Mouse (Mus musculus) embryonic stem cell, embryonic (primary cell): ENCODE measurements around the gene Prr19.

Experiments used
- CTCF ChIA-PET, 4 experiments: fragments of 300-600 bp in 2 of 4; fragments of 350-600 bp in 2 of 4; sonication (Branson Sonifier 250); formaldehyde crosslinking; loops; one replicate each; lab custom pipeline; 2022; ENCODE audit warnings: inconsistent platforms in 2 of 4; lab: Charles Lee
- POLR2A ChIA-PET, 4 experiments: fragments of 300-600 bp in 2 of 4; fragments of 350-600 bp in 2 of 4; sonication (Branson Sonifier 250); formaldehyde crosslinking; loops; one replicate each; lab custom pipeline; 2022; ENCODE audit warnings: antibody characterized with exemption in 4 of 4, inconsistent platforms in 1 of 4; lab: Charles Lee

Gene Prr19

GRCm38 (mm10) chr7:25293191-25293739 is 7.9 kb upstream of the Prr19 start:
- POLR2A ChIA-PET: interaction anchor here in 3 of 4 experiments (0.5 to 1.9 kb wide), 6 partner anchors 13 to 665 kb away, joined by 3 to 6 read pairs (median 4); partner anchors contain the start of genes Gsk3a (in 1 of the 3) and Tmem145 (in 1 of the 3)
- CTCF ChIA-PET: interaction anchor here in 1 of 4 experiments (0.7 kb wide), 1 partner anchor 10 kb away, joined by 3 read pairs; no protein-coding TSS in a partner anchor

GRCm38 (mm10) chr7:25294495-25294894 is 6.7 kb upstream of the Prr19 start:
- CTCF ChIA-PET: no interaction called here
- POLR2A ChIA-PET: interaction anchor here in 1 of 4 experiments (0.7 kb wide), 1 partner anchor 11 kb away, joined by 4 read pairs; no protein-coding TSS in a partner anchor

GRCm38 (mm10) chr7:25294960-25295722 is 6.1 kb upstream of the Prr19 start:
- ChIA-PET POLR2A (interaction anchor here in 2 of 4 experiments (1.0 to 3.0 kb wide), 6 partner anchors 9 to 58 kb away, joined by 3 to 13 read pairs (median 4); partner anchors contain the start of gene Gsk3a (in 1 of the 2)), CTCF (no interaction called here)

GRCm38 (mm10) chr7:25296945-25297453 is 4.2 kb upstream of the Prr19 start:
- ChIA-PET CTCF (interaction anchor here in 1 of 4 experiments (1.0 to 2.6 kb wide), 9 partner anchors 9 to 202 kb away, joined by 3 to 30 read pairs (median 6); partner anchors contain the start of genes Megf8, Tmem145 and Zfp526), POLR2A (interaction anchor here in 3 of 4 experiments (0.6 to 3.3 kb wide), 25 partner anchors 9 to 446 kb away, joined by 3 to 30 read pairs (median 7); partner anchors contain the start of genes Cic (in 3 of the 3), Megf8 (in 3 of the 3), Zfp526 (in 2 of the 3) and Dedd2 (in 1 of the 3))

GRCm38 (mm10) chr7:25297454-25298325 is 3.5 kb upstream of the Prr19 start, which contains the start of gene Pafah1b3:
Gene Pafah1b3, minus strand, starts transcription at chr7:25297986.
- POLR2A ChIA-PET: interaction anchor here (0.6 to 3.3 kb wide), 79 partner anchors 9 to 447 kb away, joined by 3 to 30 read pairs (median 4); partner anchors contain the start of genes Cic (in 3 of the 4), Megf8 (in 3 of the 4), Tmem145 (in 3 of the 4) and Gsk3a (in 2 of the 4)
- CTCF ChIA-PET: interaction anchor here in 3 of 4 experiments (0.5 to 2.6 kb wide), 37 partner anchors 8 to 1129 kb away, joined by 3 to 30 read pairs (median 4); partner anchors contain the start of genes Megf8 (in 2 of the 3), Zfp526 (in 2 of the 3), Dedd2 (in 1 of the 3) and Pou2f2 (in 1 of the 3)

- CTCF ChIA-PET: interaction anchor here in 2 of 4 experiments (0.6 kb wide), 2 partner anchors 13 to 487 kb away, joined by 3 to 14 read pairs; no protein-coding TSS in a partner anchor
- POLR2A ChIA-PET: interaction anchor here in 2 of 4 experiments (1.6 to 3.6 kb wide), 4 partner anchors 11 to 14 kb away, joined by 5 to 17 read pairs (median 6); partner anchors contain the start of gene Megf8 (in 2 of the 2)
Observed at GRCm38 (mm10) chr7:25303003-25303684, 1.9 kb downstream of the Prr19 start.

GRCm38 (mm10) chr7:25303685-25304006 is 2.4 kb downstream of the Prr19 start:
- POLR2A ChIA-PET: interaction anchor here in 2 of 4 experiments (1.6 to 3.6 kb wide), 3 partner anchors 12 to 13 kb away, joined by 5 to 17 read pairs (median 6); partner anchors contain the start of gene Megf8 (in 2 of the 2)
- CTCF ChIA-PET: interaction anchor here in 1 of 4 experiments (0.6 kb wide), 1 partner anchor 13 kb away, joined by 3 read pairs; no protein-coding TSS in a partner anchor

- POLR2A ChIA-PET: interaction anchor here (0.5 to 3.6 kb wide), 24 partner anchors 7 to 118 kb away, joined by 3 to 17 read pairs (median 4); partner anchors contain the start of genes Megf8 (in 3 of the 4), Cic (in 1 of the 4), Gsk3a (in 1 of the 4) and Pafah1b3 (in 1 of the 4)
- CTCF ChIA-PET: interaction anchor here (0.6 to 3.3 kb wide), 9 partner anchors 8 to 206 kb away, joined by 3 to 19 read pairs (median 4); partner anchors contain the start of genes Megf8 (in 3 of the 4) and Pafah1b3 (in 1 of the 4)
Observed at GRCm38 (mm10) chr7:25305481-25305880, 4.3 kb downstream of the Prr19 start.

GRCm38 (mm10) chr7:25305956-25306613 is 4.9 kb downstream of the Prr19 start, which contains the start of gene Tmem145:
Gene Tmem145, plus strand, starts transcription at chr7:25306106.
- ChIA-PET POLR2A (interaction anchor here in 3 of 4 experiments (0.6 to 3.6 kb wide), 23 partner anchors 8 to 1182 kb away, joined by 3 to 18 read pairs (median 6); partner anchors contain the start of genes Megf8 (in 3 of the 3), Pafah1b3 (in 3 of the 3), Cic (in 1 of the 3) and Gsk3a (in 1 of the 3)), CTCF (interaction anchor here (0.5 to 3.3 kb wide), 19 partner anchors 8 to 307 kb away, joined by 3 to 19 read pairs (median 3); partner anchors contain the start of genes Megf8 (in 2 of the 4) and Pafah1b3 (in 1 of the 4))

- ChIA-PET CTCF (interaction anchor here (0.5 to 3.3 kb wide), 17 partner anchors 8 to 306 kb away, joined by 3 to 19 read pairs (median 3); partner anchors contain the start of genes Megf8 (in 2 of the 4) and Pafah1b3 (in 1 of the 4)), POLR2A (interaction anchor here in 3 of 4 experiments (0.6 to 3.6 kb wide), 20 partner anchors 8 to 230 kb away, joined by 3 to 18 read pairs (median 7); partner anchors contain the start of genes Megf8 (in 3 of the 3), Pafah1b3 (in 3 of the 3), Cic (in 1 of the 3) and Gsk3a (in 1 of the 3))
Observed at GRCm38 (mm10) chr7:25306614-25306996, 5.4 kb downstream of the Prr19 start.

- POLR2A ChIA-PET: no interaction called here
- CTCF ChIA-PET: no interaction called here
Observed at GRCm38 (mm10) chr7:25308702-25309318, 7.6 kb downstream of the Prr19 start.

- CTCF ChIA-PET: interaction anchor here in 2 of 4 experiments (0.6 to 1.1 kb wide), 2 partner anchors 176 to 770 kb away, joined by 3 to 7 read pairs; no protein-coding TSS in a partner anchor
Observed at GRCm38 (mm10) chr7:25309425-25309824, 8.2 kb downstream of the Prr19 start.

GRCm38 (mm10) chr7:25311193-25311592 is 10.0 kb downstream of the Prr19 start:
- CTCF ChIA-PET: interaction anchor here in 2 of 4 experiments (0.6 to 2.1 kb wide), 5 partner anchors 9 to 52 kb away, joined by 3 to 14 read pairs (median 6); partner anchors contain the start of gene Pafah1b3 (in 1 of the 2)
- POLR2A ChIA-PET: interaction anchor here in 3 of 4 experiments (0.7 to 2.5 kb wide), 6 partner anchors 13 to 427 kb away, joined by 3 to 8 read pairs (median 4); partner anchors contain the start of genes Pafah1b3 (in 3 of the 3), Cic (in 1 of the 3) and Rps19 (in 1 of the 3)

More at GRCm38 (mm10) chr7:25309425-25309824, 8.2 kb downstream of the Prr19 start:
- POLR2A ChIA-PET: interaction anchor here in 2 of 4 experiments (0.6 to 1.4 kb wide), 2 partner anchors 18 to 20 kb away, joined by 3 read pairs; no protein-coding TSS in a partner anchor

GRCm38 (mm10) chr7:25313325-25313724 is 12.1 kb downstream of the Prr19 start:
- CTCF ChIA-PET: interaction anchor here in 2 of 4 experiments (0.5 to 1.6 kb wide), 6 partner anchors 16 to 796 kb away, joined by 3 to 6 read pairs (median 4); partner anchors contain the start of gene Pafah1b3 (in 1 of the 2)
- POLR2A ChIA-PET: interaction anchor here in 2 of 4 experiments (0.6 to 1.8 kb wide), 7 partner anchors 9 to 35 kb away, joined by 3 to 7 read pairs (median 4); partner anchors contain the start of gene Pafah1b3 (in 2 of the 2)
